Mouse (Mus musculus) layer of hippocampus, adult 8-10 months (tissue): ENCODE measurements around the gene Scarb2. TPM values are rescaled to one million over a fixed set of nuclear protein-coding genes. Genes with fewer than 3 reads are reported as not detected.
"Not testable (repeated sequence)": the region's sequence is repeated elsewhere in the genome, so short reads cannot be mapped to it uniquely, and the experiment has no call there.

ENCODE experiments used
- DNase-seq, 2 experiments: peaks; one replicate each; pipeline ENCODE4 v3.0.0; 2022; ENCODE audit warnings: low spot score in 2 of 2
- total RNA-seq, 4 experiments: library from RNA; stranded (reverse); gene quantifications; 2 replicates each; pipeline ENCODE4 v1.2.4; 2022

Scarb2 gene
- total RNA-seq = 100 to 1,000 TPM in 2 of 4 experiments, 10 to 100 TPM in 2; 97.4 to 114 (median 102) TPM

DNA sequence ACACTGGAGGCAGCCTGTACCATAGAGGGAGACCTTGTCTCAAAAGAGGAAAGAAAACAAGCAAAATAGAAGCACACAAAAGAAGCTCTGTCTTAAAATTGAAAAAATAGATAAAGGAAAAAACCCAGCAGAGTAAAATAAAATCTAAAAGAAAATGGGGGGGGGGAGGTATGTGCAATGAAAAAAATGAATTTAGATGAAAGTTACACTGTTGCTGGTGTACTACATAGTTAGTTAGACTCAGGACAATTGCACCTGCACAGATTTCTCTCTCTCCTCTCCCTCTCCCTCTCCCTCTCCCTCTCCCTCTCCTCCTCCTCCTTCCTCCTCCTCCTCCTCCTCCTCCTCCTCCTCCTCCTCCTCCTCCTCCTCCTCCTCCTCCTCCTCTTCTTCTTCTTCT is at the start of gene Scarb2:
Gene Scarb2 (minus strand): TSS at position 101 of the 400 bp plus-strand sequence.
- DNase-seq = no peak

DNA sequence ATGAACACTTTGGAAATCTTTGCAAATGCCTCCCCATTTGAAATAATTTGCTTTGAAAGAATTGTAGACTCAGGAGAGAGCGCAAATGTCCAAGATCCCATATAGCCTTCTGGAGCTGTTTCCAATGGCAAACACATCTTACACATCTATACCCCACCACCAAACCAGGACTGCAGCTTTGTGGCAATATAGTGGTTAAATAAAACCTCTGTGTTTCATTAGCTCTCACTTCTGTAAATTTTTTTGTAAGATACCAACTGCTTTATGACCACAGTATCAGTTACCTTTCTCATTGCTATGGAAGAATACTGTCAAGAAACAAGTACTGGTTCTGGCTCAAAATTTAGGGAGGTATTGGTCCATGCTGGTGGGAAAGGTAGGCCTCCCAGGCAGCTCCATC is 49.3 kb upstream of the Scarb2 start:
- DNase-seq = no peak

DNA sequence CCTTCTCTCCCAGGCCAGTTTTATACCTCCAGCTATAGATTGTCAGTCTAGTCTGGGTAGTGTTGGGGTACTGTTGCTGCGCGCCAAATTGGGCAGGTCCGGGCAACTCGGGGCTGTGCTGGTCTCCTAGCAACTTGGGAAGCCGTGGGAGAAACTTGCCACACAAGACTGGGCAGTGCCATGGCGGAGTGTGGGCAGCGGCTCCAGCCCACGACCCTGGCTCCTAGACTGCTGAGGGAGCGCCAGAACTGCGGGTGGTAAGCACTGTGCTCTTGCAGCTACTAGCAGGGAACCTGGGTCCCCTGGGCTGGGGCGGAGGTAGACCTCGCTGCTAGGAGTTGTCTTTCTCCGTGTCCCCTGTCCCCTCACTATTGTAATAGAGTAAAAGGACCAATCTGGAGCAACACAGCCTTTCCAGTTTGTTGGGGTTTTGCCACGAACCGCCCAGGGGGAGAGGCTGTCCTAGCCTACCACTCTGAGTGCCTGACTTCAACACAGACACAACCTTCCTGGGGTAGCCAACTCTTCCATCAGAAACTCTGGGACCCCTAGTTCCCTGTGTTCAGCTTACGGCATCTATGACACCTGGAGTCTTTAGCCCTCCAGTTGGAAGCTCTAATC is 48.4 kb upstream of the Scarb2 start, which contains the start of gene Fam47e:
Gene Fam47e (plus strand): TSS at position 179 of the 621 bp plus-strand sequence.
- DNase-seq = peak; percentile 15 to 24

GRCm38 (mm10) chr5:92554443-92554842 is 47.8 kb upstream of the Scarb2 start:
- DNase-seq = no peak

DNA sequence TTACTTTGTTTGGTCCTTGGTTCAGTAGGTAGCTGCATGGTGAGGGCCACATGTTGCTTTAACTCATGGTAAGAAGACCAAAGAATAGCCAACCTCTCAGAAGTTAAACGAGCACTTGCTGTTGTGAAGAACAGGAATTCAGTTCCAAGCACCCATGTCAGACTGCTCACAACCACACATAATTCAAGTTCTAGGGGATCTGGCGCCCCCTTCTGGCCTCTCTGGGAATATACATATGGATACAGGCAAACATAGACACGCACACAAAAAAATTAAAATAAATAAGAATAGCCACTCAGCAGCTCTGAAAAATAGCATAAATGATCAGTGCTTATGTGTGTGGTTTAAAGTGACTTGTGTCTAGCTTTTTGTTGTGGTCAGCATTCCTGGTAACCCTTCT is 47.3 kb upstream of the Scarb2 start:
- DNase-seq = no peak

DNA sequence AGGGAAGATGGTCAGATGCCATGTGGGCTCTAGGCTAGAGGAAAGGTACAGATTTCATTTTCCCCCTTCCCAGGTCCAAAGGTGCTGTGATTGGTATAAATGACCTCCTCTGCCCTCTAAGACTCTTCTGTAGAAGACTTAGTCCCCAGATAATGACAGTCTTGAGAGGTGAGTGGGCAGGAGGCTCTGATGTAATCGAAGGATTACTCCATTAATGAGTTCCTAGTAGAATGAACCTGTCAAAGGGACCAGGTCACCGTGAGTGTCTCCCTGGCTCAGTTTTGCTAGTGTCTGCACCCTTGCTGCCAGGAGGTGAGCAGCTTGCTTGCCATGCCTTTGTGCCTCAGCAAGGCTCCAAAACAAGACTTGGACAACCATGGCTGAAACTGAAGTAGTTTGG is 46.0 kb upstream of the Scarb2 start:
- no peak for DNase-seq

- DNase-seq = no peak
Measured at GRCm38 (mm10) chr5:92539698-92540097, 33.1 kb upstream of the Scarb2 start.

- DNase-seq = no peak
Measured at GRCm38 (mm10) chr5:92524821-92525258, 18.2 kb upstream of the Scarb2 start.

- DNase-seq = not testable (repeated sequence)
Measured at GRCm38 (mm10) chr5:92521131-92521530, 14.5 kb upstream of the Scarb2 start.

- DNase-seq = no peak
Measured at GRCm38 (mm10) chr5:92512066-92512465, 5.4 kb upstream of the Scarb2 start.

- DNase-seq = no peak
Measured at GRCm38 (mm10) chr5:92511256-92511655, 4.6 kb upstream of the Scarb2 start.

GRCm38 (mm10) chr5:92508853-92509252 is 2.2 kb upstream of the Scarb2 start:
- DNase-seq = no peak

- DNase-seq = peak in 1 of 2 experiments; percentile 39
Measured at GRCm38 (mm10) chr5:92506301-92506729, 318 bp downstream of the Scarb2 start.

DNA sequence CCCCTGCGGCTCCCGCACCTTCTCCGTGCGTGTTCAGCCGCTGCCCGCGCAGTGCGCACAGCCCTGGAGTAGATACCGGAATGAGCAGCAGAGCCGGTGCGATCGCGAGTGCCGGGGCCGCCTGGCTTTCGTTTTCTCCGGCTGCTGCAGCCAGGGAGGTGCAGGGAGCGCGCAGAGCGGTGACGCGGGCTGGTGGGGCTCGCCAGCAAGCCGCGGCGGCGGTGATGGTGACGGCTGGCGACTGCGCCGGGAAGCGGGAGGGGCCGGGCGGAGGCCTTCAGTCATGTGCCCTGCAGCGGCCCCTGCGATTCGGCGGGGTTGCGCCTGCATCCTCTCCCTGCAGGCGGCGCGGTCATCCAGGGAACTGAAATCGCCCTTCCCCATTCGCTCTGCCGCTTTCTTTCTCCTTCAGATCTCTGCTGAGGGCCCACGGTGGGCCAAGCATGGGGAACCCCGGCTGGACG is 1.2 kb downstream of the Scarb2 start:
- DNase-seq = peak; percentile 94 to 96

GRCm38 (mm10) chr5:92504676-92505400 is 1.8 kb downstream of the Scarb2 start:
- DNase-seq = peak; percentile 25 to 44

DNA sequence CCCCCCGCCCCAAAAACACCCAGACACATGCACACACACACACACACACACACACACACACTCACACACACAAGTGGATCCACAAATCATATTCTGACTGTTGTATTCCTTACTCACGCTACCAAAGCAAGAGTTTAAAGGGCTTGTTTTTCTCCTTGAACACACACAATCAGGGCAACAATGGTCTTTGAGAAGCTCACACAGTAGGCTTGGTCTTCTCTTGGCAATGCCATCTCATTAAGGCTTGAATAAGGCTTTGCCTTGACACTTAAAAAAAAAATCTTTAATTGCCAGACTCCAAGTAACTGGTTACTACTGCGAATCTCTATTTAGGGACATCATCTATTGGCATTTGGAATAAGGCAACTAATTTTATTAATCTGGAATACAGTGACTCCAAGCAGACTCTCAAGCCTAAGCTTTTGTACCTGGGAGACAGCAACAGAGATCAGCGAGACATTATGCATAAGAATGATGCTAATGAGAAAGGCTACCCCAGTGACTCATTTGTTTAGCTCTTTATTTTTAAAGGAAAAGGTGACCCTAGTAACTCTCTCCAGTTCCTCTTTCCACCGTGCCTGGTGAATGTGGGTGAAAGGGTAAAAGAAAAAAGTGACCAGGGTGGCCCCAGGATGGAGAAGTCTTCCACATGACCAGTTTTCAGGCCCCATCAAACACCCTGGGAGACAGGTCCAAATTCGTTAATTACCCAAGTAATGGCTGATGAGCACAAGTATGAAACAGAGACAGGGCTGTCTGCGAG is 2.6 kb downstream of the Scarb2 start:
- no peak for DNase-seq

DNA sequence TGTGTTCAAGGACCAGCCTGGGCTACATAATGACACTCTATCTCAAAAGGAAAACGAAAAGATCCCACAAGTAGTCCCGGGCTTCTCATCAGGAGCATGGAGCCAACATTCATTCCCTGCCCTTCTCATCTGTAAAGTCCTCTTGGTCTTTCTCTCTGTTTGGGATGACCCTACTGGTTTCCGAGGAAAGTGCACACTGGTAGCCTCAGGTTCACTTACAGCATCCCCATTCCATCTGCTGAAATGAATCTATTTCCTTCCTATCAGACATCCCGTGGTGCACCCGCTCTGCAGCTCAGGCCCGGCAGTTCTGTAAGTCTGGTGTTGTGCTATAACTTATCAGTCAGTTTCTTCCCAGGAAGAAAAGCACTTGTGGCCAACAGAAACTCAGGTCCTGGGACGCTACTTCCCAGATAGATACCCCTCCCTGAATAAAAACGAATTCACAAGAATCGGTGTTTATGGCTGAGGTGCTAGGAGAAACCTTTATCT is 3.2 kb downstream of the Scarb2 start:
- no peak for DNase-seq

GRCm38 (mm10) chr5:92499378-92499777 is 7.3 kb downstream of the Scarb2 start:
- no peak for DNase-seq

- DNase-seq = peak; percentile 57 to 64
Measured at GRCm38 (mm10) chr5:92498661-92499060, 8.0 kb downstream of the Scarb2 start.

DNA sequence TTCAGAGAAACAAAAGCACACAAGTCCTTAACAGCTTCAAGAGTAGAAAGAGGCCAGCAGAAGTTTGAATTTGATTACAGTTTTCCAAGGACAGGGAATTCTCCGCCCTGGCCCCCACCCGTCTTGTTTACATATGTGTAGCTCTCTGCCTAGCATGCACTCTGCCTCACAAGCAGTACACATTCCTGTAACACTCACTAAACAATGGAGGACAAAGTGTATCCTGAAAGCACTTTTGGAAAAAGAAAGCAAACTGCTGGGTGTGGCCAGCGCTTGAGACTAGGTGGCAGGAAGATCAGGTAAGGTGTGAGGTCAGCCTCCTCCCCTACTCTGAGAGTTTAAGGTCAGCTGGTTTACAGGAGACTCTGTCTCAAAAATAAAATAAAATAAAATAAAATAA is 8.4 kb downstream of the Scarb2 start:
- DNase-seq = no peak

- peak in 1 of 2 experiments; percentile 1 for DNase-seq
Measured at GRCm38 (mm10) chr5:92495771-92496409, 10.7 kb downstream of the Scarb2 start.
